Mouse (Mus musculus): ENCODE results near the gene Mad1l1. TPM values are rescaled to one million over a fixed set of nuclear protein-coding genes. Genes with fewer than 3 reads are reported as not detected.

Mad1l1 gene
- total and polyA plus RNA-seq, 2 experiments: 6.7 to 14.4 TPM

GRCm38 (mm10) chr5:140364415-140364814, 43.1 kb upstream of the Mad1l1 start:
- Histone ChIP-seq H3K79me2 (ENCODE audit: control insufficient read depth, insufficient read depth, low read length) (peaks cover 38% of the 10 kb centered on the region), H3K27me3 (ENCODE audit: control insufficient read depth, insufficient read depth, low read length) (no peaks in the 10 kb centered on the region), H3K36me3 (ENCODE audit: control insufficient read depth, insufficient read depth, low read length) (no peaks in the 10 kb centered on the region), H3K4me3 (ENCODE audit: insufficient read depth, low read depth, low read length) (no peak overlapping the region), H3K9ac (ENCODE audit: low read depth, low read length) (no peak overlapping the region), H3K4me1 (ENCODE audit: control insufficient read depth, insufficient read depth, low read length) (peaks cover 12% of the 10 kb centered on the region), H3K27ac (replicated peaks; ENCODE audit: insufficient read depth, low read depth, low read length) (no peak overlapping the region)
- DNase-seq (ENCODE audit: extremely low read depth, low read depth, low spot score): peak; percentile 44
- WGBS: 62% methylated on average over 5 of the region's 5 CpGs
- no peak for TF ChIP-seq POLR2A (IDR thresholded peaks at IDR 0.05; ENCODE audit: extremely low read depth, insufficient read depth, low read length)
- TF ChIP-seq CTCF (IDR thresholded peaks at IDR 0.05; ENCODE audit: low read depth, low read length): no peak

GRCm38 (mm10) chr5:140359930-140360674, 38.8 kb upstream of the Mad1l1 start:
- H3K79me2 ChIP-seq (ENCODE audit: control insufficient read depth, insufficient read depth, low read length): peaks cover 15% of the 10 kb centered on the region
- H3K4me3 ChIP-seq (ENCODE audit: insufficient read depth, low read depth, low read length): no peak overlapping the region
- H3K27ac ChIP-seq (replicated peaks; ENCODE audit: insufficient read depth, low read depth, low read length): no peak overlapping the region
- TF ChIP-seq POLR2A (IDR thresholded peaks at IDR 0.05; ENCODE audit: extremely low read depth, insufficient read depth, low read length) (no peak), CTCF (IDR thresholded peaks at IDR 0.05; ENCODE audit: low read depth, low read length) (no peak)
- H3K4me1 ChIP-seq (ENCODE audit: control insufficient read depth, insufficient read depth, low read length): 0 out of 2 replicates have a peak, but pooled peaks cover 5% of the 10 kb centered on the region
- no peak for DNase-seq (ENCODE audit: extremely low read depth, low read depth, low spot score)
- WGBS: 89% methylated on average over 14 of the region's 14 CpGs
- H3K27me3 ChIP-seq (ENCODE audit: control insufficient read depth, insufficient read depth, low read length): no peaks in the 10 kb centered on the region
- H3K36me3 ChIP-seq (ENCODE audit: control insufficient read depth, insufficient read depth, low read length): peaks cover 11% of the 10 kb centered on the region; the same call in 1 of the 2 replicates
- no peak overlapping the region for H3K9ac ChIP-seq (ENCODE audit: low read depth, low read length)

DNA sequence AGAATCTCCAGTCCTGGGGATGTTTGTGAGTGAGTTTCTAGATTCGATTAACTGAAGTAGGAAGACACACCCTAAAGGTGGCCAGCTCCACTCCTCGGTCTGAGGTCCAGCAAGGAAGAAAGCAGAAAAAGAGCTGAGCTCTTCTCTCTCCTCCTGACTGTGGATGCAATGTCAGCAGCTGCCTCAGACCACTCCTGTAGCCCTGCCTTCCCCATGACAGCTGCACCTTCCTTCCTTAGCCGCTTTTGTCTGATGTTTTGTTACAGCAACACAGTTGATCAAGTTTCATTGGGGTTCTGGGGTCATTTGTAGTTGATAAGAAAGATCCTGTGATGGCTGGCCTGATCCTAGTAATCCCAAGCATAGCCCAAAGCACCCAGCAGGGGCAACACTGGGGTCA, 36.1 kb upstream of the Mad1l1 start:
- Histone ChIP-seq H3K9ac (ENCODE audit: low read depth, low read length) (no peak overlapping the region), H3K36me3 (ENCODE audit: control insufficient read depth, insufficient read depth, low read length) (peaks cover 23% of the 10 kb centered on the region; the same call in 1 of the 2 replicates), H3K27me3 (ENCODE audit: control insufficient read depth, insufficient read depth, low read length) (no peaks in the 10 kb centered on the region), H3K27ac (replicated peaks; ENCODE audit: insufficient read depth, low read depth, low read length) (no peak overlapping the region), H3K4me3 (ENCODE audit: insufficient read depth, low read depth, low read length) (no peak overlapping the region), H3K4me1 (ENCODE audit: control insufficient read depth, insufficient read depth, low read length) (no peaks in the 10 kb centered on the region), H3K79me2 (ENCODE audit: control insufficient read depth, insufficient read depth, low read length) (no peaks in the 10 kb centered on the region)
- DNase-seq (ENCODE audit: extremely low read depth, low read depth, low spot score): no peak
- TF ChIP-seq CTCF (IDR thresholded peaks at IDR 0.05; ENCODE audit: low read depth, low read length) (no peak), POLR2A (IDR thresholded peaks at IDR 0.05; ENCODE audit: extremely low read depth, insufficient read depth, low read length) (no peak)
- 88% methylated on average over 3 of the region's 3 CpGs for WGBS

- H3K36me3 ChIP-seq (ENCODE audit: control insufficient read depth, insufficient read depth, low read length): peaks cover 24% of the 10 kb centered on the region; the same call in 1 of the 2 replicates
- no peaks in the 10 kb centered on the region for H3K79me2 ChIP-seq (ENCODE audit: control insufficient read depth, insufficient read depth, low read length)
- no peak for DNase-seq (ENCODE audit: extremely low read depth, low read depth, low spot score)
- no peaks in the 10 kb centered on the region for H3K27me3 ChIP-seq (ENCODE audit: control insufficient read depth, insufficient read depth, low read length)
- H3K9ac ChIP-seq (ENCODE audit: low read depth, low read length): no peak overlapping the region
- H3K27ac ChIP-seq (replicated peaks; ENCODE audit: insufficient read depth, low read depth, low read length): no peak overlapping the region
- H3K4me3 ChIP-seq (ENCODE audit: insufficient read depth, low read depth, low read length): no peak overlapping the region
- H3K4me1 ChIP-seq (ENCODE audit: control insufficient read depth, insufficient read depth, low read length): no peaks in the 10 kb centered on the region
- WGBS: 93% methylated on average over 11 of the region's 11 CpGs
- TF ChIP-seq CTCF (IDR thresholded peaks at IDR 0.05; ENCODE audit: low read depth, low read length) (peak; percentile 14; the same call in 1 of the 2 replicates), POLR2A (IDR thresholded peaks at IDR 0.05; ENCODE audit: extremely low read depth, insufficient read depth, low read length) (no peak)
Observed at GRCm38 (mm10) chr5:140355934-140356333, 34.6 kb upstream of the Mad1l1 start.

- no peak for TF ChIP-seq POLR2A (IDR thresholded peaks at IDR 0.05; ENCODE audit: extremely low read depth, insufficient read depth, low read length)
- TF ChIP-seq CTCF (IDR thresholded peaks at IDR 0.05; ENCODE audit: low read depth, low read length): no peak
- 84% methylated on average over 6 of the region's 6 CpGs for WGBS
- Histone ChIP-seq H3K4me1 (ENCODE audit: control insufficient read depth, insufficient read depth, low read length) (no peaks in the 10 kb centered on the region), H3K79me2 (ENCODE audit: control insufficient read depth, insufficient read depth, low read length) (no peaks in the 10 kb centered on the region), H3K27ac (replicated peaks; ENCODE audit: insufficient read depth, low read depth, low read length) (no peak overlapping the region), H3K9ac (ENCODE audit: low read depth, low read length) (no peak overlapping the region), H3K27me3 (ENCODE audit: control insufficient read depth, insufficient read depth, low read length) (no peaks in the 10 kb centered on the region), H3K4me3 (ENCODE audit: insufficient read depth, low read depth, low read length) (no peak overlapping the region), H3K36me3 (ENCODE audit: control insufficient read depth, insufficient read depth, low read length) (peaks cover 22% of the 10 kb centered on the region; the same call in 1 of the 2 replicates)
- DNase-seq (ENCODE audit: extremely low read depth, low read depth, low spot score): no peak
Observed at GRCm38 (mm10) chr5:140352352-140352751, 31.0 kb upstream of the Mad1l1 start.

Measured in liver, adult 2 months (tissue).